Mouse (Mus musculus): ENCODE measurements around the gene Fam71e2. TPM values are rescaled to one million over a fixed set of nuclear protein-coding genes. Genes with fewer than 3 reads are reported as not detected.
A peak's percentile ranks its signal among the peaks of the same experiment; 100 is the strongest.

Gene Fam71e2
- polyA plus RNA-seq, 1 experiment from 2014 or later = not detected

GRCm38 (mm10) chr7:4731090-4731489, 40.0 kb downstream of the Fam71e2 start:
- Histone ChIP-seq H3K4me3 (replicated peaks) (no peak overlapping the region), H3K27me3 (no peaks in the 10 kb centered on the region), H3K4me1 (replicated peaks) (no peaks in the 10 kb centered on the region), H3K9ac (replicated peaks) (no peak overlapping the region), H3K9me3 (peaks cover 3% of the 10 kb centered on the region; the same call in 1 of the 2 replicates), H3K36me3 (no peaks in the 10 kb centered on the region), H3K4me2 (no peak overlapping the region), H3K27ac (no peak overlapping the region)
- WGBS = 82% methylated on average over 5 of the region's 5 CpGs
- no peak for ATAC-seq (ENCODE audit: insufficient number of reproducible peaks, insufficient read depth, low FRiP score, low TSS enrichment, low read depth)

DNA sequence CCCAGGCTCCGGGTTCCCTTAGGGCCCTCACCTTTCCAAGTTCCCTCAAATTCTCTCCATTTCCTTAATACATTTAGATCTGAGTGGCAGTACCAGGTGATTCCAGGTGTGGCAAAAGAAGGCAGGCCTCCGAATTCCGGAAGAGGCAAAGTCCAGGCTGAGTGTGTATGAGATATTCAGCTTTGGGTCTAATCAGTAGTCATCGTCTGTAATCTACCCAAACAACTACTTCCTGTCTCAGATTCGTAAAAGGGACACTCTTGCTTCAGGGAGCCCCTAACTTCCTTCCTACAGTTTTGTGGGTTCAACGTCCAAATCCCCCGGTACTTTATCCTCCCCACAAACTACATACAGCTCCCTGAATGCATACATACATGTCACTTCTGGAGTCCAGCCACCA, 45.9 kb downstream of the Fam71e2 start, which contains the start of gene Tmem150b:
TSS of gene Tmem150b (minus strand) at position 81 of the 400 bp plus-strand sequence.
- Histone ChIP-seq H3K4me3 (replicated peaks) (no peak within 1 kb of the TSS), H3K27ac (no peak within 1 kb of the TSS), H3K9me3 (peaks cover 3% of the 10 kb centered on the region; the same call in 1 of the 2 replicates), H3K27me3 (no peaks in the 10 kb centered on the region), H3K9ac (replicated peaks) (peak within 1 kb of the TSS; percentile 42; the same call in 1 of the 2 replicates), H3K36me3 (no peaks in the 10 kb centered on the region), H3K4me1 (replicated peaks) (no peaks in the 10 kb centered on the region), H3K4me2 (peak within 1 kb of the TSS; percentile 51; the same call in 1 of the 2 replicates)
- ATAC-seq (ENCODE audit: insufficient number of reproducible peaks, insufficient read depth, low FRiP score, low TSS enrichment, low read depth) = no peak
- WGBS = 81% methylated on average over 7 of the region's 7 CpGs

DNA sequence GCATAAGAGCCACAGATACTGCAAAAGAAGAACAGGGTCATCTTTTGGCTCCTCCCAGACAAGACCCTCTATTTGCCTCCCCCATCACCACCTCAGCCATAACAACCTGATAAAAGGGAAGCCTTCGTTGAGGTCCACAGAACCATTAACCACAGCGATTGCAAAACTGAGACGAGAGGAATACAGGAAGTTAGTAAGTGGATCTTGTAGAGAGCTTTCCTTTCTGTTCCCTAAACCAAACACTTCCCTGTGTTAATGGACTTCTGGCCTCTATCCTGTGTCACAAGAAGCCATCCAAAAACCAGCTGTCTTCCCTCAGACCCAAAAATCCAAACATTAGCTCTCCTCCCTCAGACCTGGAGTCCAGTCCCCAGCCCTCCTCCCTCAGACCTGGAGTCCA, 46.7 kb downstream of the Fam71e2 start:
- Histone ChIP-seq H3K27ac (no peak overlapping the region), H3K4me1 (replicated peaks) (no peaks in the 10 kb centered on the region), H3K27me3 (no peaks in the 10 kb centered on the region), H3K9me3 (no peaks in the 10 kb centered on the region), H3K4me3 (replicated peaks) (no peak overlapping the region), H3K36me3 (no peaks in the 10 kb centered on the region), H3K4me2 (no peak overlapping the region), H3K9ac (replicated peaks) (no peak overlapping the region)
- ATAC-seq (ENCODE audit: insufficient number of reproducible peaks, insufficient read depth, low FRiP score, low TSS enrichment, low read depth) = no peak
- 69% methylated on average over 3 of the region's 3 CpGs for WGBS

- H3K4me3 ChIP-seq (replicated peaks) = peak overlapping the region; percentile 24; the same call in 1 of the 2 replicates
- H3K9ac ChIP-seq (replicated peaks) = 0 out of 2 replicates have a peak overlapping the region, but pooled peaks have one; percentile 42
- no peaks in the 10 kb centered on the region for H3K27me3 ChIP-seq
- no peak overlapping the region for H3K27ac ChIP-seq
- H3K4me1 ChIP-seq (replicated peaks) = no peaks in the 10 kb centered on the region
- H3K9me3 ChIP-seq = no peaks in the 10 kb centered on the region
- no peaks in the 10 kb centered on the region for H3K36me3 ChIP-seq
- 40% methylated on average over 12 of the region's 12 CpGs for WGBS
- ATAC-seq (ENCODE audit: insufficient number of reproducible peaks, insufficient read depth, low FRiP score, low TSS enrichment, low read depth) = peak; percentile 34; the same call in 1 of the 2 replicates
- peak overlapping the region; percentile 51 for H3K4me2 ChIP-seq
Measured at GRCm38 (mm10) chr7:4723508-4723907, 47.6 kb downstream of the Fam71e2 start.

- ATAC-seq (ENCODE audit: insufficient number of reproducible peaks, insufficient read depth, low FRiP score, low TSS enrichment, low read depth) = no peak
- WGBS = 85% methylated on average over 3 of the region's 3 CpGs
- no peaks in the 10 kb centered on the region for H3K4me1 ChIP-seq (replicated peaks)
- H3K4me2 ChIP-seq = no peak overlapping the region
- no peaks in the 10 kb centered on the region for H3K27me3 ChIP-seq
- H3K9me3 ChIP-seq = no peaks in the 10 kb centered on the region
- no peak overlapping the region for H3K4me3 ChIP-seq (replicated peaks)
- no peak overlapping the region for H3K27ac ChIP-seq
- peaks cover 32% of the 10 kb centered on the region for H3K36me3 ChIP-seq
- no peak overlapping the region for H3K9ac ChIP-seq (replicated peaks)
Measured at GRCm38 (mm10) chr7:4719276-4719675, 51.8 kb downstream of the Fam71e2 start.

DNA sequence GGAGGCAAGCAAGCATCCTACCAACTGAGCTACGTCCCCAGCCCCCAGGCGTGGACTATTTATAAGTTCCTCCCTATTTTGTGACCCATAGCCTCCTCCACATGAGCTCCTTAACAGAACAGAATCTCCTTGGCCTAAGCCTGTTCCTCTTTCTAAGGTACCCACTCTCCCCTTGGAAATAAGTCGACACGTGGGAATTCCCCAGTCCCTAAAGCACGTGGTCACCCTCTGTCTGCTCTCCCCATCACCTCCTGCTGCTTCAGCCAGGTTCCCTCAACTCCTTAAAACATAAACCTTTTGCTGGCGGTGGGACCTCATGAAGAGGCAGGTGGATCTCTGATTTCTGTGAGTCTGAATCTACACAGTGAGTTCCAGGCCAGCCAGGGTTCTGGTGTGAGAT, 54.1 kb downstream of the Fam71e2 start:
- no peak overlapping the region for H3K27ac ChIP-seq
- no peaks in the 10 kb centered on the region for H3K9me3 ChIP-seq
- no peak overlapping the region for H3K9ac ChIP-seq (replicated peaks)
- H3K36me3 ChIP-seq = peaks cover 56% of the 10 kb centered on the region
- H3K27me3 ChIP-seq = no peaks in the 10 kb centered on the region
- 76% methylated on average over 6 of the region's 6 CpGs for WGBS
- H3K4me2 ChIP-seq = no peak overlapping the region
- H3K4me3 ChIP-seq (replicated peaks) = no peak overlapping the region
- H3K4me1 ChIP-seq (replicated peaks) = no peaks in the 10 kb centered on the region
- no peak for ATAC-seq (ENCODE audit: insufficient number of reproducible peaks, insufficient read depth, low FRiP score, low TSS enrichment, low read depth)

- H3K27me3 ChIP-seq = no peaks in the 10 kb centered on the region
- H3K9me3 ChIP-seq = no peaks in the 10 kb centered on the region
- no peak overlapping the region for H3K9ac ChIP-seq (replicated peaks)
- H3K27ac ChIP-seq = no peak overlapping the region
- H3K4me2 ChIP-seq = no peak overlapping the region
- H3K4me3 ChIP-seq (replicated peaks) = no peak overlapping the region
- WGBS = 84% methylated on average over 3 of the region's 3 CpGs
- H3K4me1 ChIP-seq (replicated peaks) = no peaks in the 10 kb centered on the region
- no peak for ATAC-seq (ENCODE audit: insufficient number of reproducible peaks, insufficient read depth, low FRiP score, low TSS enrichment, low read depth)
- peaks cover 95% of the 10 kb centered on the region for H3K36me3 ChIP-seq
Measured at GRCm38 (mm10) chr7:4712594-4712993, 58.5 kb downstream of the Fam71e2 start.

GRCm38 (mm10) chr7:4705098-4705497, 66.0 kb downstream of the Fam71e2 start:
- Histone ChIP-seq H3K4me2 (no peak overlapping the region), H3K36me3 (peaks cover 94% of the 10 kb centered on the region), H3K9me3 (no peaks in the 10 kb centered on the region), H3K27ac (no peak overlapping the region), H3K27me3 (no peaks in the 10 kb centered on the region), H3K4me3 (replicated peaks) (no peak overlapping the region), H3K4me1 (replicated peaks) (no peaks in the 10 kb centered on the region), H3K9ac (replicated peaks) (no peak overlapping the region)
- 45% methylated on average over 18 of the region's 18 CpGs for WGBS
- no peak for ATAC-seq (ENCODE audit: insufficient number of reproducible peaks, insufficient read depth, low FRiP score, low TSS enrichment, low read depth)

Other genes starting within 250 kb of the Fam71e2 start
- 4.3 and 5.7 TPM in 2 replicates for gene Tnni3, start 247.1 kb downstream of the Fam71e2 start, polyA plus RNA-seq (2016; fragmentation: Nextera tagmentation; extraction: Ambion mirVana)
- gene Dnaaf3, start 238.8 kb downstream of the Fam71e2 start, polyA plus RNA-seq (2016; fragmentation: Nextera tagmentation; extraction: Ambion mirVana) = 3.7 and 4.1 TPM in 2 replicates
- gene Syt5, start 223.8 kb downstream of the Fam71e2 start, polyA plus RNA-seq (2016; fragmentation: Nextera tagmentation; extraction: Ambion mirVana) = 6.6 and 6.8 TPM in 2 replicates
- not detected in 2 replicates for gene Ptprh, start 167.3 kb downstream of the Fam71e2 start, polyA plus RNA-seq (2016; fragmentation: Nextera tagmentation; extraction: Ambion mirVana)
- 1.9 and 2.4 TPM in 2 replicates for gene Tmem86b, start 139.9 kb downstream of the Fam71e2 start, polyA plus RNA-seq (2016; fragmentation: Nextera tagmentation; extraction: Ambion mirVana)
- 10.6 and 14.8 TPM in 2 replicates for gene Ppp6r1, start 112.3 kb downstream of the Fam71e2 start, polyA plus RNA-seq (2016; fragmentation: Nextera tagmentation; extraction: Ambion mirVana)
- gene Hspbp1, start 86.2 kb downstream of the Fam71e2 start, polyA plus RNA-seq (2016; fragmentation: Nextera tagmentation; extraction: Ambion mirVana) = 107 and 111 TPM in 2 replicates
- 2.4 and 3.6 TPM in 2 replicates for gene Brsk1, start 80.7 kb downstream of the Fam71e2 start, polyA plus RNA-seq (2016; fragmentation: Nextera tagmentation; extraction: Ambion mirVana)
- gene Tmem150b, start 46.1 kb downstream of the Fam71e2 start, polyA plus RNA-seq (2016; fragmentation: Nextera tagmentation; extraction: Ambion mirVana) = 0.13 and 0.26 TPM in 2 replicates
- 67.3 and 73.3 TPM in 2 replicates for gene Kmt5c, start 31.2 kb downstream of the Fam71e2 start, polyA plus RNA-seq (2016; fragmentation: Nextera tagmentation; extraction: Ambion mirVana)
- 61.5 and 70.0 TPM in 2 replicates for gene Cox6b2, start 18.2 kb downstream of the Fam71e2 start, polyA plus RNA-seq (2016; fragmentation: Nextera tagmentation; extraction: Ambion mirVana)
- not detected in 2 replicates for gene Il11, start 11.6 kb upstream of the Fam71e2 start, polyA plus RNA-seq (2016; fragmentation: Nextera tagmentation; extraction: Ambion mirVana)
- gene Tmem190, start 11.6 kb upstream of the Fam71e2 start, polyA plus RNA-seq (2016; fragmentation: Nextera tagmentation; extraction: Ambion mirVana) = 0.54 TPM in 1 of 2 replicates, not detected in the other
- gene Tmem238, start 18.4 kb upstream of the Fam71e2 start, polyA plus RNA-seq (2016; fragmentation: Nextera tagmentation; extraction: Ambion mirVana) = 6.5 and 6.8 TPM in 2 replicates
- 396 and 399 TPM in 2 replicates for gene Rpl28, start 21.6 kb upstream of the Fam71e2 start, polyA plus RNA-seq (2016; fragmentation: Nextera tagmentation; extraction: Ambion mirVana)
- 437 and 457 TPM in 2 replicates for gene Ube2s, start 41.3 kb upstream of the Fam71e2 start, polyA plus RNA-seq (2016; fragmentation: Nextera tagmentation; extraction: Ambion mirVana)
- gene Shisa7, start 73.4 kb upstream of the Fam71e2 start, polyA plus RNA-seq (2016; fragmentation: Nextera tagmentation; extraction: Ambion mirVana) = 0.12 and 0.21 TPM in 2 replicates
- gene Isoc2b, start 99.0 kb upstream of the Fam71e2 start, polyA plus RNA-seq (2016; fragmentation: Nextera tagmentation; extraction: Ambion mirVana) = 4.2 and 5.2 TPM in 2 replicates
- gene Isoc2a, start 105.9 kb upstream of the Fam71e2 start, polyA plus RNA-seq (2016; fragmentation: Nextera tagmentation; extraction: Ambion mirVana) = 0.97 and 1.3 TPM in 2 replicates
- not detected in 2 replicates for gene Gm36210, start 135.2 kb upstream of the Fam71e2 start, polyA plus RNA-seq (2016; fragmentation: Nextera tagmentation; extraction: Ambion mirVana)
- gene Zfp628, start 143.9 kb upstream of the Fam71e2 start, polyA plus RNA-seq (2016; fragmentation: Nextera tagmentation; extraction: Ambion mirVana) = 3.6 and 4.2 TPM in 2 replicates
- gene Nat14, start 150.7 kb upstream of the Fam71e2 start, polyA plus RNA-seq (2016; fragmentation: Nextera tagmentation; extraction: Ambion mirVana) = 3.1 and 4.4 TPM in 2 replicates
- gene Ssc5d, start 154.5 kb upstream of the Fam71e2 start, polyA plus RNA-seq (2016; fragmentation: Nextera tagmentation; extraction: Ambion mirVana) = 2.5 and 3.1 TPM in 2 replicates
- 0.29 and 0.51 TPM in 2 replicates for gene Sbk2, start 193.1 kb upstream of the Fam71e2 start, polyA plus RNA-seq (2016; fragmentation: Nextera tagmentation; extraction: Ambion mirVana)
- not detected in 2 replicates for gene Sbk3, start 199.9 kb upstream of the Fam71e2 start, polyA plus RNA-seq (2016; fragmentation: Nextera tagmentation; extraction: Ambion mirVana)
- gene Zfp579, start 224.9 kb upstream of the Fam71e2 start, polyA plus RNA-seq (2016; fragmentation: Nextera tagmentation; extraction: Ambion mirVana) = 34.0 and 39.9 TPM in 2 replicates
- gene Zfp524, start 243.1 kb upstream of the Fam71e2 start, polyA plus RNA-seq (2016; fragmentation: Nextera tagmentation; extraction: Ambion mirVana) = 7.1 and 7.8 TPM in 2 replicates
- 57.9 and 58.9 TPM in 2 replicates for gene Fiz1, start 243.4 kb upstream of the Fam71e2 start, polyA plus RNA-seq (2016; fragmentation: Nextera tagmentation; extraction: Ambion mirVana)
- 1.2 TPM in 1 of 2 replicates, not detected in the other for gene Gm44973, start 244.2 kb upstream of the Fam71e2 start, polyA plus RNA-seq (2016; fragmentation: Nextera tagmentation; extraction: Ambion mirVana)
- 7.0 and 8.1 TPM in 2 replicates for gene Zfp865, start 249.1 kb upstream of the Fam71e2 start, polyA plus RNA-seq (2016; fragmentation: Nextera tagmentation; extraction: Ambion mirVana)
- gene Ccdc106, start 249.3 kb upstream of the Fam71e2 start, polyA plus RNA-seq (2016; fragmentation: Nextera tagmentation; extraction: Ambion mirVana) = 27.3 and 27.5 TPM in 2 replicates